Mouse (Mus musculus) kidney, postnatal 0 days (tissue): ENCODE results near the gene Nrxn2. TPM values are rescaled to one million over a fixed set of nuclear protein-coding genes. Genes with fewer than 3 reads are reported as not detected.

Experiments used
- ATAC-seq: fragments of 200-750 bp; cut with Nextera tagmentation; replicated peaks from 2 replicates; pipeline ENCODE4 v1.8.0; 2017; ENCODE audit warnings: low read depth, moderate number of reproducible peaks, moderate TSS enrichment, moderate library complexity; ENCODE audit not compliant: low FRiP score
- DNase-seq: peaks from one replicate; pipeline ENCODE4 v3.0.0-alpha.2; 2016; ENCODE audit warnings: low spot score
- H3K27ac ChIP-seq: fragments of 300-500 bp; sonication (generic); 2 replicates; pipeline ENCODE4 v1.5.1; 2014; ENCODE audit warnings: mild to moderate bottlenecking
- H3K27me3 ChIP-seq: fragments of 300-500 bp; sonication (generic); 2 replicates; pipeline ENCODE4 v1.6.1; 2014; ENCODE audit warnings: low read length, mixed read lengths; ENCODE audit not compliant: insufficient read depth
- H3K36me3 ChIP-seq: fragments of 300-500 bp; sonication (generic); 2 replicates; pipeline ENCODE4 v1.6.1; 2014; ENCODE audit warnings: low read length, mixed read lengths; ENCODE audit not compliant: insufficient read depth
- H3K4me1 ChIP-seq: fragments of 300-500 bp; sonication (generic); replicated peaks from 2 replicates; pipeline ENCODE4 v1.6.1; 2014; ENCODE audit warnings: antibody characterized with exemption, low read length, mixed read lengths; ENCODE audit not compliant: insufficient read depth
- H3K4me2 ChIP-seq: fragments of 300-500 bp; sonication (generic); 2 replicates; pipeline ENCODE4 v1.6.1; 2014; ENCODE audit warnings: mild to moderate bottlenecking, low read length, moderate library complexity, mixed read lengths
- H3K4me3 ChIP-seq: fragments of 300-500 bp; sonication (generic); replicated peaks from 2 replicates; pipeline ENCODE4 v1.5.1; 2014; ENCODE audit warnings: low read depth, low read length
- H3K9ac ChIP-seq: fragments of 300-500 bp; sonication (generic); 2 replicates; pipeline ENCODE4 v1.6.1; 2014; ENCODE audit warnings: low read depth, low read length
- H3K9me3 ChIP-seq: fragments of 300-500 bp; sonication (generic); replicated peaks from 2 replicates; pipeline ENCODE4 v1.6.1; 2016; ENCODE audit warnings: low read length, inconsistent platforms, mixed read lengths
- CTCF ChIP-seq: IDR thresholded peaks from 2 replicates; pipeline ENCODE4 v1.5.1; 2016; ENCODE audit warnings: antibody characterized with exemption, low read depth, mild to moderate bottlenecking, moderate library complexity
- WGBS: fragments of 180-500 bp; shearing (Covaris S2); extraction: QIAGEN DNeasy Blood & Tissue Kit; methylation state at CpG from one replicate; pipeline ENCODE4 v1.1.7; 2014; 5-methylcytosine and 5-hydroxymethylcytosine counted together
- polyA plus RNA-seq: library from polyadenylated mRNA; unstranded; fragments of >200 nt; fragmentation: Nextera tagmentation; extraction: Ambion mirVana; gene quantifications from 2 replicates; pipeline ENCODE4 v1.2.1, GENCODE M21; 2015

The Nrxn2 gene
- polyA plus RNA-seq, 1 experiment from 2014 or later, result 5.9 TPM

- DNase-seq (no peak), ATAC-seq (no peak)
- TF ChIP-seq CTCF, result no peak
- no peak overlapping the region for H3K9ac ChIP-seq
- H3K4me2 ChIP-seq, result no peak overlapping the region; the same call in 1 of the 2 replicates
- H3K36me3 ChIP-seq, result no peaks in the 10 kb centered on the region
- H3K9me3 ChIP-seq, result no peaks in the 10 kb centered on the region
- 10% methylated on average over 6 of the region's 6 CpGs for WGBS
- H3K27ac ChIP-seq, result no peak overlapping the region
- H3K27me3 ChIP-seq, result peaks cover 58% of the 10 kb centered on the region
- H3K4me1 ChIP-seq, result peaks cover 7% of the 10 kb centered on the region; the same call in 1 of the 2 replicates
- H3K4me3 ChIP-seq, result no peak overlapping the region
These were observed 78.1 kb downstream of the Nrxn2 start for GRCm38 (mm10) chr19:6496462-6497149.

GRCm38 (mm10) chr19:6497150-6497801 lies 78.7 kb downstream of the Nrxn2 start:
- no peaks in the 10 kb centered on the region for H3K36me3 ChIP-seq
- peak overlapping the region; percentile 55 for H3K9ac ChIP-seq
- DNase-seq, result peak; percentile 65

GRCm38 (mm10) chr19:6497803-6498202 lies 79.3 kb downstream of the Nrxn2 start:
- no peak for DNase-seq
- TF ChIP-seq CTCF, result no peak
- Histone ChIP-seq H3K27ac (no peak overlapping the region), H3K9ac (peak overlapping the region; percentile 55), H3K4me2 (peak overlapping the region; percentile 88), H3K36me3 (no peaks in the 10 kb centered on the region), H3K4me3 (peak overlapping the region; percentile 50), H3K9me3 (no peaks in the 10 kb centered on the region), H3K4me1 (peaks cover 14% of the 10 kb centered on the region; the same call in 1 of the 2 replicates), H3K27me3 (peaks cover 60% of the 10 kb centered on the region)
- WGBS, result under 1% methylated on average over 39 of the region's 39 CpGs
- 0 out of 2 replicates have a peak, but pooled peaks have one; percentile 31 for ATAC-seq

More at GRCm38 (mm10) chr19:6497150-6497801, 78.7 kb downstream of the Nrxn2 start:
- ATAC-seq, result 0 out of 2 replicates have a peak, but pooled peaks have one; percentile 11
- TF ChIP-seq CTCF, result no peak
- Histone ChIP-seq H3K4me3 (peak overlapping the region; percentile 50), H3K9me3 (no peaks in the 10 kb centered on the region), H3K4me2 (peak overlapping the region; percentile 88), H3K27me3 (peaks cover 61% of the 10 kb centered on the region), H3K27ac (no peak overlapping the region), H3K4me1 (peaks cover 11% of the 10 kb centered on the region; the same call in 1 of the 2 replicates)
- under 1% methylated on average over 32 of the region's 39 CpGs for WGBS

- Histone ChIP-seq H3K9ac (peak overlapping the region; percentile 55), H3K9me3 (no peaks in the 10 kb centered on the region), H3K4me1 (peaks cover 14% of the 10 kb centered on the region; the same call in 1 of the 2 replicates), H3K4me2 (peak overlapping the region; percentile 88), H3K4me3 (peak overlapping the region; percentile 50), H3K27me3 (peaks cover 59% of the 10 kb centered on the region), H3K36me3 (no peaks in the 10 kb centered on the region), H3K27ac (no peak overlapping the region)
- WGBS, result 4% methylated on average over 37 of the region's 38 CpGs
- ATAC-seq (no peak), DNase-seq (no peak)
- no peak for TF ChIP-seq CTCF
These were observed 80.0 kb downstream of the Nrxn2 start for GRCm38 (mm10) chr19:6498350-6499131.

- H3K27me3 ChIP-seq, result peaks cover 55% of the 10 kb centered on the region
- H3K9me3 ChIP-seq, result no peaks in the 10 kb centered on the region
- no peak overlapping the region for H3K4me3 ChIP-seq
- WGBS, result 59% methylated on average over 6 of the region's 6 CpGs
- no peak for TF ChIP-seq CTCF
- no peak overlapping the region for H3K4me2 ChIP-seq
- no peak overlapping the region for H3K27ac ChIP-seq
- no peaks in the 10 kb centered on the region for H3K36me3 ChIP-seq
- H3K9ac ChIP-seq, result no peak overlapping the region
- peaks cover 18% of the 10 kb centered on the region; the same call in 1 of the 2 replicates for H3K4me1 ChIP-seq
- ATAC-seq (no peak), DNase-seq (no peak)
These were observed 81.5 kb downstream of the Nrxn2 start for GRCm38 (mm10) chr19:6499860-6500635.
